7 mouse cellular contexts compared by ENCODE assay signal in the genomic region with DNA sequence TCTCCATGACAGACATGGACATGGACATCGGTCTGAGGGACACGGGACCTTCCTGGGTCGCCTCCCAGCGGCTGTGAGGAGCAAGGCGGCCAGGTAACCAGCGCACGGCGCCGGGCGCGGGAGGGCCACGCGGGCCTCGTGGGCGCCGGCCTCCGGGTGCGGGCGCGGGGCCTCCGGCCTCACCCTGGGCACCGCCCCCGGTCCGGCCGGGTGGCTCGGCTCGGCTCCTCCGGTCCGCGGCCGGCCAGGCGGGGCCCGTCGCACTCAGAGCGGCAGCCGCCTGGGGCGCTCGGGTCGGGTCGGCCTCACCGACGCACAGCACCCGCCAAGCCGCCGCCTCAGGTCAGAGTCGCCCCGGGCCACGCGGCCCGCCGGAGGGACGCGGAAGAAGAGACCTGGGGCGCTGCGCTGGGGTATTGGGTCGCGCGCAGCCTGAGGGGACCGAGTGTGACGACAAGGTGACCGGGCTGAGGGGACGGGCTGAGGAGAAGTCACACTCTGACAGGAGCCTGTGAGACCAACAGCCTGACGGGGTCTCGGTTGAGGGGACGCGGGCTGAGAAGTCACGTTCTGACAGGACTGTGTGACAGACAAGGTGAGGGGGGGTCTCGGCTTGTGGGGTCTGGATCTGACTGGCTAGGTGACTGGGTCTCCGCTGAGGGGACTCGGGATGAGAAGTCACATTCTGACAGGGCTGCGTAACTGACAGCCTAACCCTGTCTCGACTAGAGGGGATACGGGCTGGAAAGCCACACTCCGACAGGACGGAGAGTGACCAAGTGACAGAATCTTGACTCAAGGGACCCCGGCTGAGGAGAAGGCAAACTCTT. TPM values are rescaled to one million over a fixed set of nuclear protein-coding genes. Genes with fewer than 3 reads are reported as not detected.
DNase-seq lines count a peak whose midpoint lies in the region; ATAC-seq and TF ChIP-seq lines count a peak whose summit lies in the region.

Pparg (plus strand) TSS at position 176 of the 830 bp plus-strand sequence.

- TF ChIP-seq CTCF in cortical plate, adult 2 months (IDR thresholded peaks at IDR 0.05; ENCODE audit: extremely low read depth, insufficient read depth, low read length) = 0 out of 2 replicates have a peak, but pooled peaks have one; percentile 3
- TF ChIP-seq CTCF in hindbrain, postnatal 0 days (IDR thresholded peaks at IDR 0.05; ENCODE audit: low read depth) = peak; percentile 37; the same call in 1 of the 2 replicates

- ATAC-seq in hindbrain, postnatal 0 days = peak; percentile 78
- peak; percentile 76 for ATAC-seq in limb, embryonic 13.5 days (ENCODE audit: low FRiP score, low read depth)
- ATAC-seq in midbrain, embryonic 12.5 days (ENCODE audit: low FRiP score, low read depth) = peak; percentile 78
- ATAC-seq in stomach, embryonic 15.5 days (ENCODE audit: insufficient read depth, low FRiP score, low read depth) = peak; percentile 77

- peak; percentile 61 to 73 for DNase-seq in adrenal gland, postnatal 36 days
- DNase-seq in gastrocnemius, postnatal 25 days = peak; percentile 35
- peak; percentile 46 for DNase-seq in hindbrain, postnatal 0 days (ENCODE audit: low spot score)

- peak within 1 kb of the TSS; percentile 42 for H3K9ac ChIP-seq in hindbrain, postnatal 0 days (replicated peaks; ENCODE audit: low read length)
- peak within 1 kb of the TSS; percentile 68 for H3K9ac ChIP-seq in limb, embryonic 13.5 days
- H3K9ac ChIP-seq in midbrain, embryonic 12.5 days (replicated peaks) = peak within 1 kb of the TSS; percentile 59
- peak within 1 kb of the TSS; percentile 51 for H3K9ac ChIP-seq in stomach, embryonic 15.5 days

- H3K27ac ChIP-seq in cortical plate, adult 2 months (ENCODE audit: insufficient read depth, low read length) = peak within 1 kb of the TSS; percentile 32
- no peak within 1 kb of the TSS for H3K27ac ChIP-seq in hindbrain, postnatal 0 days
- H3K27ac ChIP-seq in limb, embryonic 13.5 days = no peak within 1 kb of the TSS
- H3K27ac ChIP-seq in midbrain, embryonic 12.5 days (replicated peaks) = no peak within 1 kb of the TSS
- H3K27ac ChIP-seq in stomach, embryonic 15.5 days = peak within 1 kb of the TSS; percentile 40; the same call in 1 of the 2 replicates

- no peak for TF ChIP-seq POLR2A in cortical plate, adult 2 months (IDR thresholded peaks at IDR 0.05; ENCODE audit: extremely low read depth, insufficient read depth, low read length)

- no peaks in the 10 kb centered on the region for H3K4me1 ChIP-seq in cortical plate, adult 2 months (ENCODE audit: control insufficient read depth, insufficient read depth, low read length)
- no peaks in the 10 kb centered on the region for H3K4me1 ChIP-seq in hindbrain, postnatal 0 days (ENCODE audit: insufficient read depth, low read length)
- H3K4me1 ChIP-seq in limb, embryonic 13.5 days = peaks cover 13% of the 10 kb centered on the region
- H3K4me1 ChIP-seq in midbrain, embryonic 12.5 days = peaks cover 14% of the 10 kb centered on the region
- 0 out of 2 replicates have a peak, but pooled peaks cover 11% of the 10 kb centered on the region for H3K4me1 ChIP-seq in stomach, embryonic 15.5 days

- peak within 1 kb of the TSS; percentile 96 for H3K4me3 ChIP-seq in cortical plate, adult 2 months (ENCODE audit: insufficient read depth, low read length)
- H3K4me3 ChIP-seq in hindbrain, postnatal 0 days (ENCODE audit: low read length) = peak within 1 kb of the TSS; percentile 59
- H3K4me3 ChIP-seq in limb, embryonic 13.5 days = peak within 1 kb of the TSS; percentile 62
- H3K4me3 ChIP-seq in midbrain, embryonic 12.5 days = peak within 1 kb of the TSS; percentile 53
- H3K4me3 ChIP-seq in stomach, embryonic 15.5 days (replicated peaks) = peak within 1 kb of the TSS; percentile 60

- H3K9me3 ChIP-seq in hindbrain, postnatal 0 days (ENCODE audit: low read length) = 0 out of 2 replicates have a peak, but pooled peaks cover 4% of the 10 kb centered on the region
- H3K9me3 ChIP-seq in limb, embryonic 13.5 days = peaks cover 6% of the 10 kb centered on the region
- peaks cover 6% of the 10 kb centered on the region for H3K9me3 ChIP-seq in midbrain, embryonic 12.5 days
- no peaks in the 10 kb centered on the region for H3K9me3 ChIP-seq in stomach, embryonic 15.5 days

- H3K36me3 ChIP-seq in hindbrain, postnatal 0 days (ENCODE audit: insufficient read depth, low read length) = no peaks in the 10 kb centered on the region
- no peaks in the 10 kb centered on the region for H3K36me3 ChIP-seq in limb, embryonic 13.5 days
- H3K36me3 ChIP-seq in midbrain, embryonic 12.5 days = no peaks in the 10 kb centered on the region
- no peaks in the 10 kb centered on the region for H3K36me3 ChIP-seq in stomach, embryonic 15.5 days

- 0 out of 2 replicates have a peak, but pooled peaks cover 5% of the 10 kb centered on the region for H3K27me3 ChIP-seq in hindbrain, postnatal 0 days (ENCODE audit: insufficient read depth, low read length)
- peaks cover 37% of the 10 kb centered on the region for H3K27me3 ChIP-seq in limb, embryonic 13.5 days
- peaks cover 27% of the 10 kb centered on the region for H3K27me3 ChIP-seq in midbrain, embryonic 12.5 days
- H3K27me3 ChIP-seq in stomach, embryonic 15.5 days (replicated peaks) = no peaks in the 10 kb centered on the region; the same call in 1 of the 2 replicates

- H3K4me2 ChIP-seq in hindbrain, postnatal 0 days (ENCODE audit: low read depth, low read length) = peak within 1 kb of the TSS; percentile 98
- H3K4me2 ChIP-seq in limb, embryonic 13.5 days (replicated peaks) = peak within 1 kb of the TSS; percentile 98
- peak within 1 kb of the TSS; percentile 99 for H3K4me2 ChIP-seq in midbrain, embryonic 12.5 days (replicated peaks)
- peak within 1 kb of the TSS; percentile 98 for H3K4me2 ChIP-seq in stomach, embryonic 15.5 days

- WGBS in hindbrain, postnatal 0 days = under 1% methylated on average over 68 of the region's 76 CpGs
- under 1% methylated on average over 60 of the region's 76 CpGs for WGBS in limb, embryonic 13.5 days
- under 1% methylated on average over 55 of the region's 76 CpGs for WGBS in midbrain, embryonic 12.5 days
- under 1% methylated on average over 76 of the region's 76 CpGs for WGBS in stomach, embryonic 15.5 days

RNA-seq across cellular contexts. Expression of gene Pparg, which starts in this region (rescaled TPM):
- 10 to 100 TPM; 50.4 to 65.3 TPM for total RNA-seq in adrenal gland, postnatal 36 days (2021)
- 9.0 and 10.0 TPM in 2 replicates for polyA plus RNA-seq in cortical plate, adult 2 months (2012; rRNA removed)
- 1 to 10 TPM; 1.8 to 9.2 TPM for total RNA-seq in gastrocnemius, postnatal 25 days (2021)
- 0.26 TPM in 1 of 2 replicates, not detected in the other for total RNA-seq in hindbrain, postnatal 0 days (2014; rRNA removed)
- 0.26 and 0.46 TPM in 2 replicates for polyA plus RNA-seq in hindbrain, postnatal 0 days (2015; fragmentation: Nextera tagmentation; extraction: Ambion mirVana)
- polyA plus RNA-seq in limb, embryonic 13.5 days (2015; fragmentation: Nextera tagmentation; extraction: Ambion mirVana) = 0.54 and 0.70 TPM in 2 replicates
- 0.32 TPM in 1 of 2 replicates, not detected in the other for polyA plus RNA-seq in midbrain, embryonic 12.5 days (2016; fragmentation: Nextera tagmentation; extraction: Ambion mirVana)
- 15.6 and 17.1 TPM in 2 replicates for polyA plus RNA-seq in stomach, embryonic 15.5 days (2015; fragmentation: Nextera tagmentation; extraction: Ambion mirVana)

Comparison
In these comparisons a context has a peak if more than half of its experiments do, and no peak if none do; other contexts are left out.
1. RNA of gene Pparg (total RNA-seq): 50.4 to 65.3 TPM in adrenal gland, postnatal 36 days; 1.8 to 9.2 TPM in gastrocnemius, postnatal 25 days and 0.26 TPM in hindbrain, postnatal 0 days; every median in the first group is over 4 times any median in the second.
2. Peak in DNase-seq, ATAC-seq, H3K4me3 ChIP-seq, H3K9ac ChIP-seq and H3K4me2 ChIP-seq in hindbrain, postnatal 0 days; RNA of the gene not detected or under 1 TPM.
3. Peak in ATAC-seq, H3K4me3 ChIP-seq, H3K9ac ChIP-seq and H3K4me2 ChIP-seq in limb, embryonic 13.5 days; RNA of the gene not detected or under 1 TPM.
4. Peak in ATAC-seq, H3K4me3 ChIP-seq, H3K9ac ChIP-seq and H3K4me2 ChIP-seq in midbrain, embryonic 12.5 days; RNA of the gene not detected or under 1 TPM.
5. H3K27ac ChIP-seq: peak in cortical plate, adult 2 months (single experiment) and stomach, embryonic 15.5 days (single experiment); none in hindbrain, postnatal 0 days (single experiment), limb, embryonic 13.5 days (single experiment) and midbrain, embryonic 12.5 days (single experiment).
6. Peak in every context shown above with its lines, with median percentiles within 50 percentile points of each other: DNase-seq, H3K4me3 ChIP-seq, ATAC-seq, H3K4me2 ChIP-seq and H3K9ac ChIP-seq.